Mouse (Mus musculus) mesoderm, embryonic 11.5 days (tissue): ENCODE results near the gene Asrgl1.
A peak's percentile ranks its signal among the peaks of the same experiment; 100 is the strongest.
"Not testable (repeated sequence)": the region's sequence is repeated elsewhere in the genome, so short reads cannot be mapped to it uniquely, and the experiment has no call there.

Source experiments
- DNase-seq: peaks from one replicate; pipeline ENCODE4 v3.0.0-alpha.2; 2012; ENCODE audit warnings: low read depth, low spot score

Asrgl1 gene

GRCm38 (mm10) chr19:9135512-9136331 lies at the start of gene Asrgl1:
Gene Asrgl1 (minus strand): TSS chr19:9135636.
- peak; percentile 93 for DNase-seq

- DNase-seq = no peak
Measured at GRCm38 (mm10) chr19:9146214-9146613, 10.8 kb upstream of the Asrgl1 start.

GRCm38 (mm10) chr19:9143639-9144125 lies 8.2 kb upstream of the Asrgl1 start:
- no peak for DNase-seq

- DNase-seq = no peak
Measured at GRCm38 (mm10) chr19:9143230-9143629, 7.8 kb upstream of the Asrgl1 start.

- not testable (repeated sequence) for DNase-seq
Measured at GRCm38 (mm10) chr19:9140361-9140760, 4.9 kb upstream of the Asrgl1 start.

GRCm38 (mm10) chr19:9137159-9137558 lies 1.7 kb upstream of the Asrgl1 start:
- no peak for DNase-seq

GRCm38 (mm10) chr19:9134746-9135511 lies 507 bp downstream of the Asrgl1 start:
- DNase-seq = peak; percentile 16

GRCm38 (mm10) chr19:9129996-9130395 lies 5.4 kb downstream of the Asrgl1 start:
- DNase-seq = no peak

- DNase-seq = no peak
Measured at GRCm38 (mm10) chr19:9128499-9129194, 6.8 kb downstream of the Asrgl1 start.

GRCm38 (mm10) chr19:9123986-9124385 lies 11.4 kb downstream of the Asrgl1 start:
- not testable (repeated sequence) for DNase-seq

- no peak for DNase-seq
Measured at GRCm38 (mm10) chr19:9122390-9122789, 13.0 kb downstream of the Asrgl1 start.

- no peak for DNase-seq
Measured at GRCm38 (mm10) chr19:9119655-9120425, 15.6 kb downstream of the Asrgl1 start.

- DNase-seq = no peak
Measured at GRCm38 (mm10) chr19:9117275-9117674, 18.2 kb downstream of the Asrgl1 start.

- DNase-seq = no peak
Measured at GRCm38 (mm10) chr19:9116268-9116667, 19.2 kb downstream of the Asrgl1 start.

GRCm38 (mm10) chr19:9112043-9112442 lies 23.4 kb downstream of the Asrgl1 start:
- DNase-seq = no peak

GRCm38 (mm10) chr19:9110182-9110869 lies 25.1 kb downstream of the Asrgl1 start:
- DNase-seq = peak; percentile 82

- no peak for DNase-seq
Measured at GRCm38 (mm10) chr19:9108536-9108935, 26.9 kb downstream of the Asrgl1 start.

GRCm38 (mm10) chr19:9107379-9107755 lies 28.1 kb downstream of the Asrgl1 start:
- DNase-seq = no peak

GRCm38 (mm10) chr19:9106751-9107378 lies 28.6 kb downstream of the Asrgl1 start:
- peak; percentile 35 for DNase-seq

GRCm38 (mm10) chr19:9106096-9106495 lies 29.3 kb downstream of the Asrgl1 start:
- DNase-seq = no peak
